Mouse (Mus musculus) ES-E14 (cell line): ENCODE results near the gene Gm17545.

ENCODE experiments used
- CHD2 ChIP-seq: IDR thresholded peaks from 2 replicates; pipeline ENCODE4 v1.6.1; 2014; ENCODE audit warnings: mild to moderate bottlenecking, low read depth, low read length, inconsistent platforms
- HCFC1 ChIP-seq: IDR thresholded peaks from 2 replicates; pipeline ENCODE4 v1.6.1; 2012; ENCODE audit warnings: low read length, inconsistent platforms, borderline replicate concordance; ENCODE audit not compliant: insufficient read depth
- MAFK ChIP-seq: IDR thresholded peaks from 2 replicates; pipeline ENCODE4 v1.6.1; 2014; ENCODE audit warnings: mild to moderate bottlenecking, low read depth, low read length, inconsistent platforms; ENCODE audit not compliant: insufficient read depth
- ZC3H11A ChIP-seq: IDR thresholded peaks from 2 replicates; pipeline ENCODE4 v1.6.1; 2012; ENCODE audit warnings: low read depth, mild to moderate bottlenecking, inconsistent platforms, low read length, borderline replicate concordance
- ZNF384 ChIP-seq: IDR thresholded peaks from 2 replicates; pipeline ENCODE4 v1.6.1; 2012; ENCODE audit warnings: low read depth, low read length, inconsistent platforms

- no peak for TF ChIP-seq ZNF384
- TF ChIP-seq CHD2: no peak
- TF ChIP-seq HCFC1: no peak
- TF ChIP-seq MAFK: no peak
- no peak for TF ChIP-seq ZC3H11A
These were observed 24.9 kb downstream of the Gm17545 start for GRCm38 (mm10) chr9:22478946-22479345.
